Mouse (Mus musculus): ENCODE measurements around the gene Pde10a. TPM values are rescaled to one million over a fixed set of nuclear protein-coding genes. Genes with fewer than 3 reads are reported as not detected.

Gene Pde10a
- total and polyA plus RNA-seq, 2 experiments = 0.28 to 0.56 TPM

DNA sequence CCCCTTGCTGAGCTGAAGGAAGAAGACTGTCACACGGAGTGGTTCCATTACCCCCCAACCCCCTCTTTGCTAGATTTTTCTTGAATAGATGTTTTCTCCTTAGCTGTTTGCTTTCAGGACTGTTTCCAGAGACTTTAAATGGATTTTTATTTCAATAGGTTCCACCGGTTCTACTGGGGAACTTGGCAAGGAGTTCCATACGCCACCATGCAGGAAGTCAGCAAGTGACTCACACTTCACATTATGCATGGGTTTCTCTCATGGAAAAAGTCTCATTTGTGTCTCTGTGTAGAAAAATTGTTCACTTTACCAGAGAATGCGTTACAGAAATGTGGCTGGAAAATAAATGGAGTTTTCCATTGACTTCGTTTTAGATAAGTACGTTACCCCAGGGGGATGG is 248.2 kb downstream of the Pde10a start:
- TF ChIP-seq POLR2A (IDR thresholded peaks at IDR 0.05; ENCODE audit: extremely low read depth, insufficient read depth, low read length) (no peak), CTCF (IDR thresholded peaks at IDR 0.05; ENCODE audit: low read depth, low read length) (no peak)
- Histone ChIP-seq H3K4me3 (ENCODE audit: insufficient read depth, low read depth, low read length) (no peak overlapping the region), H3K79me2 (ENCODE audit: control insufficient read depth, insufficient read depth, low read length) (no peaks in the 10 kb centered on the region), H3K27ac (replicated peaks; ENCODE audit: insufficient read depth, low read depth, low read length) (no peak overlapping the region), H3K4me1 (ENCODE audit: control insufficient read depth, insufficient read depth, low read length) (no peaks in the 10 kb centered on the region), H3K36me3 (ENCODE audit: control insufficient read depth, insufficient read depth, low read length) (no peaks in the 10 kb centered on the region), H3K9ac (ENCODE audit: low read depth, low read length) (no peak overlapping the region), H3K27me3 (ENCODE audit: control insufficient read depth, insufficient read depth, low read length) (no peaks in the 10 kb centered on the region)
- WGBS = 80% methylated on average over 6 of the region's 6 CpGs
- no peak for DNase-seq (ENCODE audit: extremely low read depth, low read depth, low spot score)

- no peak for DNase-seq (ENCODE audit: extremely low read depth, low read depth, low spot score)
- H3K27me3 ChIP-seq (ENCODE audit: control insufficient read depth, insufficient read depth, low read length) = no peaks in the 10 kb centered on the region
- no peak for TF ChIP-seq POLR2A (IDR thresholded peaks at IDR 0.05; ENCODE audit: extremely low read depth, insufficient read depth, low read length)
- no peak for TF ChIP-seq CTCF (IDR thresholded peaks at IDR 0.05; ENCODE audit: low read depth, low read length)
- no peaks in the 10 kb centered on the region for H3K79me2 ChIP-seq (ENCODE audit: control insufficient read depth, insufficient read depth, low read length)
- H3K36me3 ChIP-seq (ENCODE audit: control insufficient read depth, insufficient read depth, low read length) = no peaks in the 10 kb centered on the region
- no peak overlapping the region for H3K4me3 ChIP-seq (ENCODE audit: insufficient read depth, low read depth, low read length)
- no peaks in the 10 kb centered on the region for H3K4me1 ChIP-seq (ENCODE audit: control insufficient read depth, insufficient read depth, low read length)
- H3K27ac ChIP-seq (replicated peaks; ENCODE audit: insufficient read depth, low read depth, low read length) = no peak overlapping the region
- WGBS = 82% methylated on average over 3 of the region's 3 CpGs
- H3K9ac ChIP-seq (ENCODE audit: low read depth, low read length) = no peak overlapping the region
Observed at GRCm38 (mm10) chr17:8774301-8774700, 249.1 kb downstream of the Pde10a start.

DNA sequence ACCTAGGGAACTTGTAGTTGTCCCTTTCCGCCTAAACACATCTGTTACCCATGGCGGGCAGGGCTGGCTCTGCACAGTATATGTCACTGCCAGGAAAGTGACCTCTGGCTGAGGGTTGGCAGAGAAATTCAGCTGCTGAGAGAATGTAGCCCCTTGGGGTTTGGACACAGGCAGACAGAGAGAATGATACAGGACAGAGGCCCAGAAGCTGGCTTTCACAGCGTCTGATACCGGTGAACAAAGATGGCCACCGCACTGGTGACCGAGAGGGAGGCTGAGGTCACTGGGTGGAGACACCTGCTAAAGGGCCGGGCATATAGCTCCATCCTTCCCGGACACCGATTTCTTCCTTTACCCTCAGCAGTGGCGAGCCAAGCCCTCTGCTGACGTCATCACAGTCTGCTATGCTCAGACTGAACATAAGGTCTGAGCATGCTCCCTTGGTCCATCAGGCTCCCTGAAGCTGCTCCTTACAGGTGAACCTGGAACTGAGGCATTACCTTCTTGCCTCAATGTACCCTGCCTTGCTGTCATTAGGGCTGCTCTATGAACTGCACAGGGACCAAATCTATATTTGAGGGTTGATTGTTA is 250.5 kb downstream of the Pde10a start:
- TF ChIP-seq CTCF (IDR thresholded peaks at IDR 0.05; ENCODE audit: low read depth, low read length) = no peak
- no peak overlapping the region for H3K27ac ChIP-seq (replicated peaks; ENCODE audit: insufficient read depth, low read depth, low read length)
- no peaks in the 10 kb centered on the region for H3K79me2 ChIP-seq (ENCODE audit: control insufficient read depth, insufficient read depth, low read length)
- no peak overlapping the region for H3K9ac ChIP-seq (ENCODE audit: low read depth, low read length)
- WGBS = 80% methylated on average over 11 of the region's 11 CpGs
- no peak for DNase-seq (ENCODE audit: extremely low read depth, low read depth, low spot score)
- H3K27me3 ChIP-seq (ENCODE audit: control insufficient read depth, insufficient read depth, low read length) = no peaks in the 10 kb centered on the region
- H3K4me1 ChIP-seq (ENCODE audit: control insufficient read depth, insufficient read depth, low read length) = no peaks in the 10 kb centered on the region
- H3K36me3 ChIP-seq (ENCODE audit: control insufficient read depth, insufficient read depth, low read length) = no peaks in the 10 kb centered on the region
- no peak overlapping the region for H3K4me3 ChIP-seq (ENCODE audit: insufficient read depth, low read depth, low read length)

DNA sequence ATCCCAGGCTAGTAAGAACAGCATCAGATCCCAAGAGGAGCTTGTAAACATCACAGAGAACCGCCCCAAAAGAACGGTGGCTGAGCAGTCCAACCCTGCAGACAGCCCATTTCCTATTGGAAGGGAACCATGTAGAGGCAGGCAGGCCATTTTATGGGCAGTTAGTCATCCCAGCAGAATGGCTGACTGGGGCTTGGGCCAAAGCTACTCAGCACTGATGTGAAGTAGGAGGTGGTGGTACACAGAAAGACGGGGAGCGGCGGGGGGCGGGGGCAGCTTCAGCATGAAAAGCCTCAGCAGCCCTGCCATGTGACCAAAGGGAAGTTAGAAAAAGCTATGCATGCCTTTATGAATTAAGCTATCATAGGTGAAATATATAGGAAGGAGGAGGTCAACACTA is 252.5 kb downstream of the Pde10a start:
- no peak for TF ChIP-seq POLR2A (IDR thresholded peaks at IDR 0.05; ENCODE audit: extremely low read depth, insufficient read depth, low read length)
- no peak for TF ChIP-seq CTCF (IDR thresholded peaks at IDR 0.05; ENCODE audit: low read depth, low read length)
- no peak overlapping the region for H3K9ac ChIP-seq (ENCODE audit: low read depth, low read length)
- H3K4me3 ChIP-seq (ENCODE audit: insufficient read depth, low read depth, low read length) = no peak overlapping the region
- no peaks in the 10 kb centered on the region for H3K4me1 ChIP-seq (ENCODE audit: control insufficient read depth, insufficient read depth, low read length)
- no peak overlapping the region for H3K27ac ChIP-seq (replicated peaks; ENCODE audit: insufficient read depth, low read depth, low read length)
- no peak for DNase-seq (ENCODE audit: extremely low read depth, low read depth, low spot score)
- H3K79me2 ChIP-seq (ENCODE audit: control insufficient read depth, insufficient read depth, low read length) = no peaks in the 10 kb centered on the region
- WGBS = 92% methylated on average over 6 of the region's 6 CpGs
- H3K27me3 ChIP-seq (ENCODE audit: control insufficient read depth, insufficient read depth, low read length) = no peaks in the 10 kb centered on the region
- no peaks in the 10 kb centered on the region for H3K36me3 ChIP-seq (ENCODE audit: control insufficient read depth, insufficient read depth, low read length)

DNA sequence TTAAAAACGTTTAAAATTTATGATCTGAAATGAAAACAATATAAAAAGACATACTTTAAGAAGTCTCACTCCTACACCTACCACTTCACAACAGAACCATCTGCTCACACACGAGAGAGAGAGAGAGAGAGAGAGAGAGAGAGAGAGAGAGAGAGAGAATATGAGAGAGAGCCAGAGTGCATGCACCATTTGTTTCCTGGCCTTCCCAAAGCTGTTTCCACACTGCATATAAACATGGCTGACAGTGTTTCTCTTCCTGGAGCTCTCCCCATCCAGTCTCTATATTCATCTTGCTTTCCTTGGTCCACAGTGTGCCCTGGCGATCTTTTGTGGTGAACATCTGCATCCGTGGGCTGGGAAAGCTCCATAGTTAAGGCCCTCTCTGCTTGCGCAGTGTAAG is 253.7 kb downstream of the Pde10a start:
- Histone ChIP-seq H3K27me3 (ENCODE audit: control insufficient read depth, insufficient read depth, low read length) (no peaks in the 10 kb centered on the region), H3K36me3 (ENCODE audit: control insufficient read depth, insufficient read depth, low read length) (no peaks in the 10 kb centered on the region), H3K4me3 (ENCODE audit: insufficient read depth, low read depth, low read length) (no peak overlapping the region), H3K9ac (ENCODE audit: low read depth, low read length) (no peak overlapping the region), H3K79me2 (ENCODE audit: control insufficient read depth, insufficient read depth, low read length) (no peaks in the 10 kb centered on the region), H3K27ac (replicated peaks; ENCODE audit: insufficient read depth, low read depth, low read length) (no peak overlapping the region), H3K4me1 (ENCODE audit: control insufficient read depth, insufficient read depth, low read length) (no peaks in the 10 kb centered on the region)
- TF ChIP-seq POLR2A (IDR thresholded peaks at IDR 0.05; ENCODE audit: extremely low read depth, insufficient read depth, low read length) (no peak), CTCF (IDR thresholded peaks at IDR 0.05; ENCODE audit: low read depth, low read length) (no peak)
- 59% methylated on average over 5 of the region's 5 CpGs for WGBS
- no peak for DNase-seq (ENCODE audit: extremely low read depth, low read depth, low spot score)

GRCm38 (mm10) chr17:8780484-8780883 is 255.3 kb downstream of the Pde10a start:
- no peaks in the 10 kb centered on the region for H3K36me3 ChIP-seq (ENCODE audit: control insufficient read depth, insufficient read depth, low read length)
- H3K4me1 ChIP-seq (ENCODE audit: control insufficient read depth, insufficient read depth, low read length) = no peaks in the 10 kb centered on the region
- H3K27ac ChIP-seq (replicated peaks; ENCODE audit: insufficient read depth, low read depth, low read length) = no peak overlapping the region
- H3K27me3 ChIP-seq (ENCODE audit: control insufficient read depth, insufficient read depth, low read length) = no peaks in the 10 kb centered on the region
- no peak overlapping the region for H3K4me3 ChIP-seq (ENCODE audit: insufficient read depth, low read depth, low read length)
- DNase-seq (ENCODE audit: extremely low read depth, low read depth, low spot score) = no peak
- 75% methylated on average over 4 of the region's 4 CpGs for WGBS
- no peak for TF ChIP-seq CTCF (IDR thresholded peaks at IDR 0.05; ENCODE audit: low read depth, low read length)
- no peak for TF ChIP-seq POLR2A (IDR thresholded peaks at IDR 0.05; ENCODE audit: extremely low read depth, insufficient read depth, low read length)
- no peak overlapping the region for H3K9ac ChIP-seq (ENCODE audit: low read depth, low read length)
- no peaks in the 10 kb centered on the region for H3K79me2 ChIP-seq (ENCODE audit: control insufficient read depth, insufficient read depth, low read length)
